Mouse (Mus musculus) G1E-ER4 (cell line): Measurements from ENCODE around the gene Coch. TPM values are rescaled to one million over a fixed set of nuclear protein-coding genes. Genes with fewer than 3 reads are reported as not detected.

ENCODE experiments used
- GATA1 ChIP-seq: IDR thresholded peaks from one replicate; pipeline ENCODE4 v1.8.0; 2012; ENCODE audit warnings: low read length, inconsistent platforms
- polyA plus RNA-seq: library from polyadenylated mRNA; stranded (reverse); fragments of >175 nt; gene quantifications from 2 replicates; pipeline ENCODE4 v1.2.3, GENCODE M21; 2012

Gene Coch
- polyA plus RNA-seq, 1 experiment, result not detected

- no peak for TF ChIP-seq GATA1
Measured at GRCm38 (mm10) chr12:51622670-51623365, 29.7 kb downstream of the Coch start.

- no peak for TF ChIP-seq GATA1
Measured at GRCm38 (mm10) chr12:51623366-51623694, 30.2 kb downstream of the Coch start.

- no peak for TF ChIP-seq GATA1
Measured at GRCm38 (mm10) chr12:51633481-51633880, 40.3 kb downstream of the Coch start.

- no peak for TF ChIP-seq GATA1
Measured at GRCm38 (mm10) chr12:51636260-51636659, 43.1 kb downstream of the Coch start.

GRCm38 (mm10) chr12:51636689-51637470, 43.7 kb downstream of the Coch start:
- TF ChIP-seq GATA1, result no peak

- no peak for TF ChIP-seq GATA1
Measured at GRCm38 (mm10) chr12:51641871-51642270, 48.7 kb downstream of the Coch start.

Other genes starting within 250 kb of the Coch start
- 4.0 and 7.5 TPM in 2 replicates for gene G2e3, start 245.3 kb upstream of the Coch start, polyA plus RNA-seq
- gene Scfd1, start 215.8 kb upstream of the Coch start, polyA plus RNA-seq, result 1.3 and 2.1 TPM in 2 replicates
- gene Ap4s1, start 97.7 kb downstream of the Coch start, polyA plus RNA-seq, result 6.1 and 8.7 TPM in 2 replicates
- 18.1 and 23.6 TPM in 2 replicates for gene Strn3, start 98.6 kb downstream of the Coch start, polyA plus RNA-seq
- 14.7 and 24.1 TPM in 2 replicates for gene Hectd1, start 236.2 kb downstream of the Coch start, polyA plus RNA-seq